Mouse (Mus musculus) urinary bladder, postnatal 36 days (tissue): Measurements from ENCODE around the gene Pold4.

Source experiments
- DNase-seq, 2 experiments: peaks; one replicate each; pipeline ENCODE4 v3.0.0; 2022; ENCODE audit warnings: low spot score in 2 of 2, mixed read lengths in 1 of 2

The Pold4 gene

GRCm38 (mm10) chr19:4203604-4204326 is 27.9 kb upstream of the Pold4 start:
- no peak for DNase-seq

- no peak for DNase-seq
These were observed 26.8 kb upstream of the Pold4 start for GRCm38 (mm10) chr19:4204889-4205288.

DNA sequence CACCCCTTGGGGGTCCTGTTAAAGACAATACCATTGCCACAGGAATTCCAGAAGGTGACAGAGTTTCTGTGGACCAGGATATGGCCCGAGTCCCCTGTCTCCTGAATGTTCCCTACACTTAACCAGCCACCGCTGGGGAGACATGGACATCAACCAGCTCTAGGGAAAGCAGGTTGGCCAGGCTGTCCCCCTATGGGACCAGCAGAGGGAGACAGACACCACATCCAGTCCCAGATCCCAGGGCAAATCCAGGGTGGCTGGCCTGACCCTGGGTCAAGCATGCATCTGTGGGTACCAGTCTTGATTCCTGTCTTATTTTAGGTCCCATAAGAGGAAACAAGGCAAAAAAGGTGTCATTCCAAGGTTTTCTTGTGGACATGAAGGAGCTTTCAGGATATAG is 24.7 kb upstream of the Pold4 start:
- peak; percentile 72 to 76 for DNase-seq

GRCm38 (mm10) chr19:4208563-4208962 is 23.1 kb upstream of the Pold4 start:
- no peak for DNase-seq

DNA sequence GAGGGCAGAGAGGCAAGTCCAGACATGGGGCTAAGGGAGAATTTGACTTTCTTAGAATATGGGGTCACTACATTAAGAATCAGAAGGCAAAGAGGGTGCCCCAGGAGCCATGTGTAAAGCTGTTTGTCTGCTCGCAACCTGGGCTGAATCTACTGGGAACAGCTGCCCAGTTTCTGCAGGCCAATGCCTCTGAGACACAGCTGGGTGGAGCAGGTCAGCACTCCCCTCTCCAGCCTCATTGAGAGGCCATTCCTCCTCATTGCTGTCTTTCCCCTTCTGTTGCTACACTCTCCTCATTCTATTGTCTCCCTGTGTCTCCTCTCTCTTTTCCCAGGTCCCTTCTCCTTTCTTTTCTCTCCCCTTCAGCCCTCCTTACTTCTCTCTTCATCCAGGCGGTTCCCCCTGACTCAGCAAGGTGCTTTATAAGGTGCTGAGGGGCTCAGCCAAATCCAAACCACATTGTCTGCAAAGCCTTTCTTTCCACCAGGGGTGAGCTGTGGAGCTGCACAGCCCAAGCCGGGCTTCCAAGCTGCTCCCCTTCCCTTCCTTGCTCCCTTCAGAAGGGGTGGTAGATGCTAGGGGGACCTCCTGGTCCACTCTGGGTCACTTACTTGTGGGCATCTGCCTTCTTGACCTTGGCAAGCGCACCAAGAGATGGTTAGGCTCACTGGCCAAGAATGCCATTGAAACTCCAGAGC is 19.7 kb upstream of the Pold4 start:
- no peak for DNase-seq

- peak in 1 of 2 experiments; percentile 41 for DNase-seq
These were observed 18.1 kb upstream of the Pold4 start for GRCm38 (mm10) chr19:4213524-4213974.

DNA sequence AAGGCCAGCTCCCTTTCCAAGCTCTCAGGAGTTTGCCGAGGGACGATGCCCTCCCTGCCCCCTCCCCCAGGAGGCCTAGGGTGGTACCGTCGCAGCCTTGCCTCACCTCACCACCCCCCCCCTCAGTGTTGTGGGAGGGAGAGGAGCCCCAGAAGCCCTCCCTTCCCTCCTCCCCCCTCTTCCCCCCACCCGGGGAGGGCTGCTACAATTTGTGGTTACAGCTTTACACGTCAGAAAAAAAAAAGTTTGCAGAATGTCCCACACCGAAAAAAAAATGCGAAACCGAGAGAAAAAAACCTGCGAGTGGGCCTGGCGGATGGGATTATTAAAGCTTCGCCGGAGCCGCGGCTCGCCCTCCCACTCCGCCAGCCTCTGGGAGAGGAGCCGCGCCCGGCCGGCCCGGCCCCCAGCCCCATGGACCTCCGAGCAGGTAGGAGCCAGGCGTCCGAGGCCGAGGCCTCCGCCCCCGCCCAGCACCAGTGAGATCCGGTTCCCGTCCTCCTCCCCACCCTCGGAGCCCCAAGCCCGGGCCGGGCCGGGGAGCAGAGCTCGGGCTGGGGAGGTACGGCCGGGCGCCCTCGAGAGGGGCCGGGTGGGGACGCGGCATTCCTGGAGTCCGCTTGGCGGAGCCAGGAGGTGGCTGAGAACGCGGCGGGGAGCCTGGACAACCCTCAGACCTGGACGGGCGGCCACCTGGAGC is 17.5 kb upstream of the Pold4 start, which contains the start of the genes Clcf1 and AC109138.7:
Gene Clcf1, plus strand, starts transcription at position 168 of the 700 bp plus-strand sequence.
Gene AC109138.7, plus strand, starts transcription at position 287 of the 700 bp plus-strand sequence.
- DNase-seq, result peak; percentile 43 to 49

DNA sequence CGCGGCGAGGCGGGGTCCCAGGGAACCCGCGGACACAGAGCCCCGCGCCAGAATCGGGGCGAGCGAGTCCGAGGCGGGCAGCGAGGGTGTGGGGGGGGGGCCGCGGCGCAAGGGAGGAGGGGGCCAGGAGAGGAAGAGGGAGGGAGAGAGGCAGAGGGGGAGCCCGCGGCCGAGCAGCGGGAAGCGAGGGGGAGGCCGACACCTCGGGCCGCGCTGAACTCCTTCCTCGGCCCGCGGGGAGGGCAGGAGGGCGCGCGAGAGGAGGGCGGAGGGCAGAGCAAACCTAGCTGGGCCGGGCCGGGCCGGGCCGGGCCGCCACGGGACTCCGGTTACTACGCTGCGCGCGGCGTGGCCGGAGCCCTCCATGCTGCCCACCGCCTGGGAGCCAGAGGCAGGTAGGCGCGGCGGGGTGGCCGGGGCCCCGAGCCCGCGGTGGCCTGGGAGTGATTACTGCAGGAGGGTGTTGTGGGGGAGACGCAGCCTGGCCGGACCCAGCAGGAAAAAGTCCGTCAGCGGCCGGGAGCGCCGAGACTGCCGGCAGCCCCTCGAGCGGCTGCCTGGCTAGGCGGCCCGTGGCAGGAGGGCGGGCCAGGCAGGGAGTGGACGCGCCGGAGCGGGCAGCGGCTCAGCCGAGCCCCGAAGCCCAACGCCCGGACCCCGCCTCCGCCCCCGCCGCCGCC is 16.8 kb upstream of the Pold4 start:
- DNase-seq, result no peak

DNA sequence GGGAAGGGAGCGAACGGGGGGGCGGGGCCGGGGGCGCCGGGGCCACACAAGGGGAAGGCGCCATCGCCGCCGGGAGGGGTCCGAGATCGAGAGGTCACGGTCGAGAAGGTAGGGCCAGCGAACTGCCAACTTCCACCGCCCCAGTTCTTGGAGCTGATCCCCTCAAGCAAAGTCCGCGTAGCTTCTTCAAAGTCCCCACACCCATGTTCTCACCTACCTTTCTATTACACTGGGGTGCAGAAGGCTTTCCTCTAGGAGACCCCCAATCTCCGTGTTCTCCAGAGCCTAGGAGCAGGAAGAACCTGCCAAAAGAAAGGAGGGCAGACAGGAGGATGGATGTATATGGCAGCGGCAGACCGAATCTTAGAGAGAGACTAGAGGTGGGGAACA is 16.3 kb upstream of the Pold4 start:
- no peak for DNase-seq

DNA sequence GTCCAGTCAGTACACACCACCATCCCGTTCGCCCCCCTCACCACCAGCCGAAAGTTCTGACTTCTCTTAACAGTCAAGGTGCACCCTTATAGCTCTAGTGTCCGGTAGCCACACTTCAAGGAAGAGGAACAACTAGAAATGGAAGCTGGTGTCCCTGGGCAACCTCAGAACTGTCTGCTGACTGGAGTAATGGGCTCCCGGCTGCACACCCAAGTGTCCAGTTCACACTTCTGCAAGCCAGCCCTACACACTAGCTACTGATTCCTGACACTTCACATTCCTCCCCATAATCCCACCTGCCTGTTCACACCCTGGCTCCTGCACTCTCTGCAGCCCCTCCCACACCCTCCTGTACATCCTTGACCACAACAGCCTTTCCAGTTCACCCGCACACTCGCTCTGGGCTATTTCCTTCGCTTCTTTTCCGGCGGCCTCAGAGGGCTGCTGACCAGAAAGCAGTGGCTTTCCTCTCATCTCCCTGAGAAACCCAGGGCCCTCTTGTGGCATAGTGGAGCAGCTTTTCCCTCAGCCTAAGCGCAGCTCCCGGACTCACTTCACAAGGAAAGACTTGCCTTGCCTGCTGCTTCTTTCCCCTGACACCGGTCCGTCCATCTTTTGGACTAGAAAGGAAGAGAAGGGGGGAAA is 15.5 kb upstream of the Pold4 start:
- DNase-seq, result no peak

DNA sequence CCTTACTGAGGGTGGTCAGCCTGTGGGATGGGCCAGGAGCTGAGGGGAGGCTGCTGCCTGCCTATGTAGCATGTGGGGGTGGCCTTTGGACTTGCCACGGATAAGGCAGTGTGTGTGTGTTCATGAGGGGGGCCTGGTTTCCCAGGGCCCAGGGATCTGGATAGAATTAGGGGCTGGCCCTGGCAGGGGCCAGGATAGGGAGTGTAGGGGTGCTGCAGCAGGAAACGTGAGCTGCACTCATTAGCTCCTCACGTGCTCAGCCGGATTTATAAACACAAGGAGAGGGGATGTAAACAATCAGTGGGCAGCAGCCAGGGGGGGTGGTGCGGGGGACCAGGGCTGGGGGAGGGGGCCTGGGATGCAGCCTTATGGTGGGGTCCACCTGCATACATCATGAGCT is 14.6 kb upstream of the Pold4 start:
- no peak for DNase-seq

DNA sequence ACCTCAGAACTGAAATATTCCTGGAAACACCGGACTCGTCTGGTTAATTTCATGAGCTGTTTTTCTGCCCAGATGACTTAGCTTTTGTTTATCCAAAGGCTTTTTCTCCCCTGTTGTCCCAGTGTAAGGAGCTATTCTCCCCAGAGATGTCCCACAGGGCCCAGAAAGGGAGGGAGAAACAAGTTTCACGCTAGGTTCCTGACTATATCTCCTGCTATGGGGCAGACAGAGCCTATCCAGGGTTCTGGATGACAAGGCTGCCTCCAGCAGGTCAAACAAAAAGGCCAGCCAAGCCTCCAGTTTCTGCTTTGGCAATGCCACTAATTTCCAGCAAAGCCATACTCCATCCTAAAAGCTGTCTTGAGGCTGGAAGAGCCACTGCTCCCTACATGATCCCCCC is 13.8 kb upstream of the Pold4 start:
- DNase-seq, result no peak

GRCm38 (mm10) chr19:4218293-4218692 is 13.4 kb upstream of the Pold4 start:
- DNase-seq, result no peak

DNA sequence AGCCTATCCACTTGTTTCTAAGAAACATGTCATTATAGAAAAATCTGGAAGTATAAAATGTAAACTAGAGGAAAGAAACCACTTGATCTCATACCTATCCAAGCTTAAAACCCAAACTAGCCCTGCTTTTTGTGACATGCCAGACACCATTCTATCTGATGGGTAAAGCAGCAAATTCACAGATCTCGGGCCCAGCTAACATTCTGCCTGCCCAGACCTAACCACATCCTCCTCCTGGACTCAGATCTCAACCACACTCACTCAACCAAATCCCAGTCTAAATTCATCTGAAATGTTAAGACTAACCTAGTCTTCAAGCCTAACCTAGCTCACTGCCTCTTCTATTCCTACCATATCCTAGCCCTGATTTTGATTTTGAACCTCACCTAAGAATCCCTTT is 12.9 kb upstream of the Pold4 start:
- DNase-seq, result no peak

GRCm38 (mm10) chr19:4219943-4220342 is 11.8 kb upstream of the Pold4 start:
- no peak for DNase-seq

GRCm38 (mm10) chr19:4220416-4220815 is 11.3 kb upstream of the Pold4 start:
- no peak for DNase-seq

- no peak for DNase-seq
These were observed 10.5 kb upstream of the Pold4 start for GRCm38 (mm10) chr19:4220957-4221743.

DNA sequence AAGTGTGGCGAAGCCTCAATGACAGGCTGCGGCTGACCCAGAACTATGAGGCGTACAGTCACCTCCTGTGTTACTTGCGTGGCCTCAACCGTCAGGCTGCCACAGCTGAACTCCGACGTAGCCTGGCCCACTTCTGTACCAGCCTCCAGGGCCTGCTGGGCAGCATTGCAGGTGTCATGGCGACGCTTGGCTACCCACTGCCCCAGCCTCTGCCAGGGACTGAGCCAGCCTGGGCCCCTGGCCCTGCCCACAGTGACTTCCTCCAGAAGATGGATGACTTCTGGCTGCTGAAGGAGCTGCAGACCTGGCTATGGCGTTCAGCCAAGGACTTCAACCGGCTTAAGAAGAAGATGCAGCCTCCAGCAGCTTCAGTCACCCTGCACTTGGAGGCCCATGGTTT is 9.5 kb upstream of the Pold4 start:
- no peak for DNase-seq

- DNase-seq, result no peak
These were observed 4.9 kb upstream of the Pold4 start for GRCm38 (mm10) chr19:4226779-4227178.

DNA sequence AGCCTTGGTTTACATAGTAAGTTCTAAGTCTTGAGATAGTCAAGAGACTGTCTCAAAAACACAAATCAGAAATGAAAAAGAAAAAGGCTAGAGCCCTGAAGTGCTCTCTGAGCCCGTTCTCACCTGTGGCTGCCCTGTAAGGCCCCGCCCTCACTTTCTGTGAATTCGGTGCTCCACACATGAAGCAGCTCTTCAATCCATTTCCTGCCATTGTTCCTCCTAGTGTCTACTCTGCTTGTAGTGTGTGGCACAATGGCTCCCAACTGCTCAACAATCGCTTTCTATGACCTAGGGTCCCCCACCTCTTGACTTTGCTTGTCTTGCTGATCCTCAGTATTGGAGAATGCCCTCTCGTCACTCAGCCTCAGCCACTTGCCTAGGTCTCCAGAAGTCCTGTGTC is 4.3 kb upstream of the Pold4 start:
- no peak for DNase-seq
